Mouse (Mus musculus) lung, postnatal 10 days (tissue): ENCODE measurements around the gene Gm4792.

Experiments
- DNase-seq: peaks from one replicate; pipeline ENCODE4 v3.0.0; 2021

The Gm4792 gene

DNA sequence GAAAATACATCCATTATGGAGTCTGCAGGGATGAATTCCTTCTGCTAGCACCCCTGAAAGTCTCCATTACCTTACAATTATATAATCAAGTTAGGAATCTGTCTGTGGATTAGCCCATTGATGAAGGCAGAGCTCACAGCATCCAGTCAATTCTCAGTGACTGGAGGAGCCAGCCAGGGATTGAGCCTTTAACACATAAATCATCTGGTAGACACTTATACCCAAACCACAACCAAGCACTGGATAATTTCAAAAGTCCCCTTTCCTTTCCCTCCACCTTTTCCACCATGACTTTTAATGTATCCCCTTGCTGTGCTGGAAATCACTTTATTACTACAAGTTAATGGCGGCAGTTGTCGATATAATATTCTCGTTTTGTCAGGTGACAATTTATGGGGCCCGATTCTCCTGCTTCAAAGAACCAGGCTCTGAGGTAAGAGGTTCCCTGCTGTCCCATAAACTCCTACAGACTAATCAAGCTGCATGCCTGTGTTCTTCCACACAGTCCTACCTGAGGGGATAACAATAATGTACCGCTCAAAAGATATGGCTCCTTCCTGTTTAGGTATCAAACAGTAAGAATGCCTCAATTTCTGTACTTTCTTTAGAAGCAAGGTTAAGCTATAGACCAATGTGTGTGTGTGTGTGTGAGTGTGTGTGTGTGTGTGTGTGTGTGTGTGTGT is 2.4 kb downstream of the Gm4792 start:
- DNase-seq = no peak

DNA sequence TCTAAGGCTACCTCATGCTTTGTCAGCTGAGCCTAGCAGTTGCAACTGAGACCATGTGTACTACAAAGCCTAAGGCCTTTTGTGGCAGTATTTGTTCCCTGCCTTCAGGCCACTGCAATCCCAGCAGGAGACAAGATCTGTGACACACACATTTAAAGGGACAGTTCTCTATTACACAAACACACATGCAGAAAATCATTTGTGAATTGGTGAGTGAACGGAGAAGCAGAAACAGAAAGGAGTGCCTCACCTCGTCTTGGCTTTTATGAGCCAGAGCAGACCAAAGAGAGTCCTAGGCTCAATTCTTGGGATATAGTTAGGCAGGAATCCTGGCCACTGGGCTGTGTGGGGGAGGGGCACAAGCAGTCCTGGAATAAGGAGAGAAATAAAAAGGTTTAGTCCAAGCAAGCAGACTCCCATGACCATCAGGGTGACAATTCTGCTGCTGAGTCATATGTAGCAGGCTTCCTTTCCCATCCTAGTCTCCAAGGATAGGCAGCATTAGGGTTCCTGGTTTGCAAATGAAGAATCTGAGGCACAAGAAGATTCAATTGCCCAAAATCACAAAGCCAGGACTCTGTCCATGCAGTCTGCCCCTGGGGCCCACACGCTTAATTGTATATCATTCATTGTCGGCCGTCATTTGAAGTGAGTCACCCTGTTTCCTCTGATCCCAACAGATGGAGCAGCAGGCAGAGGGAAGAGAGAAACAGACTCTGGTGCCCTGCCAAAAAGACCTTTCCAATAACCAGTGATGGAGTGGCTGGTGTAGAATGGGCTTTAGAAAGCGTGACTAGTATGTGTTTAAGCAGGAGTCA is 3.4 kb downstream of the Gm4792 start:
- DNase-seq = no peak

DNA sequence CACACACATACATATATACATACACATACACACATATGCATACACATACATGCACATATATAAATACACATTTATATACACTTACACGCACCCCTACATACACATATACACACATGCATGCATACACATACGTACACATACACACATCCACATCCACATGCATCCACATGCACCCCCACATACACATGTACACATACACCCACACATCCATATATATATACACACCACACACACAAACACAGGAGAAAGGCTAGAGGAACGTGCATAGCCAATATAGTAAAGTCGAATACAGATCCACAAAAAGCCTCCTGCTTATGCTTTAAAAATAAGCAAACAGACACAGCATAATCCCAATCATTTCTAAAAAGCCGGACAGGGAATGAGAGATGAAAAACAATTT is 4.1 kb downstream of the Gm4792 start:
- no peak for DNase-seq

DNA sequence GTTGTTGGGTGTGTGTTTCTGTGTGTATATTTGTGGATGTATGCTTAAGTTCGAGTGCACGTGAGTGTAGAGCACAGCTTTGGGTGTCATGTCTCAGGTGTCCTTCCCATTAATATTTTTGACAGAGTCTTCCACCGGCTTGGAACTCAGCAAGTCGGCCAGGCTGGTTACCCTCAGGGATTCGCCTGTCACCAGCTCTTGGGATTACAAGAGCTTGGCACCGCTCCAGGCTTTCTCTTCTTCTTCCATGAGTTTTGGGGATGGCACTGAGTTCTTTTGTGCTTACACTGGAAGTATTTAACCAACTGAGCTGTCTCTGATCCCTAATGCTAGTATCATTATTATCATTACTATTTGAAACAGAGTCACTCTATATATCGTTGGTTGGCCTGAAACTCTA is 15.7 kb downstream of the Gm4792 start:
- DNase-seq = no peak

DNA sequence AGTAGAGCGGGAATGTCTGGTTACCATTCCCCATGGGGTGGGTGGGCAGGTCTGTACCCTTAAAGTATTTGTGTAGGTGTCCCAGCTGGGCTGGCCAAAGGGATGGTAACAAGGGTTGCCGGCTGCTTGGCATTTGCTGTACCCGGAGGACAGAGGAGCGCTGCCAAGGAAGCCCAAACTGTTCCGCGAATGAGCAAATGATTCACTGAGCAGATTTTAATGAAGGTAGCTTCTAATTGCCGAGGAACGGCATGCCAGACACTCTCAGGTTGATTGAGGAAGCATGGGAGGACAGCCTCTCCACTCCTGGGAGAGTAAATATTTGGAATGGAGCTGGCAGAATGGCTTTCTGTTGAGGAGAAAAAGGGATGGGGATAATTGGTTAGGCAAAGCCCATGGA is 16.3 kb downstream of the Gm4792 start:
- no peak for DNase-seq

DNA sequence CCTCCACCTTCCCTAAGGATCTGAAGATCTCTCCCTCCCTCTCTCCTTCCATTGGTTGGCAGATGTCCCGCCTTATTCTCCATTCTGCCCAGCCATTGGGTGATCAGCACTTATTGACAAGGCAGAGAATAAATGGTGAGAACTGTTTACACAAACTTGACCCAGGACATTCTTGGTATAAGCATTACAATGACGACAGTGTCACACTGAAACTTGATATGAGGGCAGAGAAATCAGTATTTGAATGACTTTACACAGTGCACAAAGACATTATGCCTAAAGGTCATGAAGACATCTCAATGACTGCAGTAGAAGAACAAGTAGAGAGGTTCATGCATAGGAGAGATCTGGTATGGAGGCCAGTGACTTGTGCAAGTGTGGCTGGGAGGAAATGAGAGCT is 22.0 kb downstream of the Gm4792 start:
- no peak for DNase-seq

DNA sequence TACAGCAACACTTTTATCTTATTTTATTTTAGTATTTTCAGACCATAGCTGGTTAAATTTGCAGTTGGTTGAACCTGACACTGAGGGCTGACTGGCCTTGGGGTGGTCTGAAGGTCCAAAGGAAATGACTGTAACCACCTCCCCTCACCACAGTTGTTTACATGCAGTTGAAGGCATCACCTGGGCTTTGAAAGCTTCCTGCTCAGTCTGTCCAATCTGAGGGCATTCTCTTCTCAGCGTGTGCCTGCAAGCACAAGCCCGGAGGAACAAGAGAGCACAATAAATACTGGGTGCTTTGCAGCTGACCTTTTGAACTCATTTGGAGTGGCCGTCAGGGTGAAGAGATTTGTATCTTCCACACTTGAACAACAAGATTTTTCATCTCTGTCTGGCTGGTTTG is 23.2 kb downstream of the Gm4792 start:
- no peak for DNase-seq

DNA sequence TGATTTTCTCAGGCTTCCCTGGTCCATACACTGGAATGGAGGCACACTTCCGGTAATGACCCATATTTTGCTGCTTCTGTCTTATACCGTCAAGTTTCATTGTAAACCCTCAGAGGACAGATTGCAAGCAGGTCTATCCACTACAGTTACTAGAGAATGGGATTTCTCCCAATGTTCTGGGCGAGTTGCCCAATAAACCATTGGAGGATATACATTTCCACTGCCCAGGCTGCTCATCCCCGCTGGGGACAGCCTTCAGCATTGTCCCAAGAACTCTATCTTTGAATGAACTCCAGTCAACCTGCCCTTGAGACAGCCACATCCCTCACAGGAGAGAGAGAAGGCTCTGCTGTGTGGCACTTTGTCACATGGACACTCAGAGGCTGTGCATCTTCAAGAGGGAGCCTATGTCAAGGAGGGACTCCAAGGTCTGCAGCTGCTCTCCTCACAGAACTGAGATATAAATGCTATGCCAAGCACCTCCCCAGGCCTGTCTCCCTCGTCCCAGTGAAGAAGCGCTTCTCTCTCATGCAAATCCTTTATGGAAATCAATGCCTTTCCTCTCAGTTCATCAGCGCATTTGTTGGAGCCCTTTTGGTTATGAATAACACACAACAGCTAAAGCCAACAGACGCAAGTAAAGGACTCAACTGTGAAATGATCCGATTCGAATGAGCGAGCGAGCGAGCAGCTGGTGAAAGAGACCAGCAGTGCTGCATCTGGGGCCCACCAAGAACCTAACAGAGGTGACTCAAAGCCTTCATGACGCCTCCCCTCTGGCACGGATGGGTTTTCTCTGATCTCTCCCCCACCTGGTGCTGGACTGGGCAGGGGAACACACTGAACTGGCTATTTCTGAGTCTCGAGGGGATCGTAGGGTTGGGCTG is 32.6 kb downstream of the Gm4792 start:
- DNase-seq = no peak

DNA sequence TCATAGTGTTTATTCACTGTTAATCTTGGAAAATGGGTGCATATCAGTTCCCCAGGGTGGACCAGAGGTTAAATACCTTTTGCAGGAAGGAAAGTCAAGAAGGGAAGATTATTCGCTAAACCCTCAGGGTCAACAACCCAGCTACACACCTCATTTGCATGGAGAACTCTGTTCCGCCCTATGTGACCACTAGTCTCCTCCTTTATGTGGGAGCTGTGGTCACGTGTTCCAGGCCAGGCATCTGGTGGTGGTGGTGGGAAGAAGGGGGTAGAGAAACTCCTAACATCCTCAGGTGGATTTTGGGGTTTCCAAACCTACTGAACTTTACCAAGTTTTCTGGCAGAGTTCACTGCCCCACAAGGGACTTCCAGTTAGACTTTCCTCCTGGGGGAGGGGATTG is 35.3 kb downstream of the Gm4792 start:
- DNase-seq = no peak

DNA sequence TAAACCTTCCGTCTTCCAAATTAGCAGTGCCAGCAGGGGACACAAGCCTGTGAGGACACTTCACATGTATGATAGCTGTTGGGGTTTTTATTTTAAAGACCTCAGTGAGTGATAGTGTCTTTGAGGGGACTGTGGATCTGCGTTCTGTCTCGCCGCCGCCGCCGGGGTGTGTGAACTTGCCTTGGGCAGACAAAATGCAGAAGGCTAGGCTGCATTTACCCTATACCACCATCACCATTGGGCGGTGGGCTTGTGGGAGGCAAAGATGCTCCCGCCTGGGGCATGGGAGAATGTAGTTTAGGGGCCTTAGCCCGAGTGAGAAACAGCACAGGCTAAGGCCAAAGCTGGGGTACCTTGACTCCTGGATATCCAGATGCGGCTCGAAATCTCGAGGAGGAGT is 35.9 kb downstream of the Gm4792 start:
- DNase-seq = no peak

DNA sequence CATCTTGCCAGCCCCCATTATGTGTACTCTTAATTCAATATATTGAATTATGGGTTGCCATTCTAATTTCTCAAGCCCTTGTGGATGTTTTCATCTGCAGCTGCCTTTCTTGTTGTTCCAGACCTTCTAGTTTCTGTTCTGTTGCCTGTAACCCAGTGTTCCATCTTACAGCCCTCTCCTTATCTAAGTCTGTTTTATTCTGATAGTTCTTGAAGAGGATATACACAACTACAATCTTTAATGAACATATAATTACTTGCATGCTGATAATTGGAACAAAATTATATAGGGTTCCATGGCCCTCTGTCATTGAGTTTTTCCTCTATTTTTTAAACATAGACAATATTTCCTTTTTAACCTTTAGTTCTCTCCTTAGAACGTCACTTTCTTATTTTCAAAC is 38.0 kb downstream of the Gm4792 start:
- no peak for DNase-seq

DNA sequence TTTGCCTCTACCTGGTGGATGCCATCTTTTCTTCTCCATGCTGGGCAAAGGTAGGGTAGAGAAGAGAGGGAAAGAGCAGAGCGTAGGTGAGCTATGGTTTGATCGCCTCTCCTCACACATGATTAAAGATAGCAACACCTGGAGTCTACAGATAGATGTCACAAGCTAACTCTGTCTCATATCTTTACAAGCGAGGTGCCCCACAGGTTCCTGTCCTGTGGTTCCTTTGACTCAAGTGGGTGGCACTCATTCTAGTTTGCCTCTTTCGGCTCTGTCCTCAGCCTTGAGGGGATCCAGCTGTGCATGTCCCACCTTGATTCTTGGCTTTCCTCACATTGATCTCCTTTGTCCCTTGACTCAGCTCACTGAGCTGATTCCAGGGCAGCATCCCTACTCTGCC is 42.0 kb downstream of the Gm4792 start:
- DNase-seq = no peak

DNA sequence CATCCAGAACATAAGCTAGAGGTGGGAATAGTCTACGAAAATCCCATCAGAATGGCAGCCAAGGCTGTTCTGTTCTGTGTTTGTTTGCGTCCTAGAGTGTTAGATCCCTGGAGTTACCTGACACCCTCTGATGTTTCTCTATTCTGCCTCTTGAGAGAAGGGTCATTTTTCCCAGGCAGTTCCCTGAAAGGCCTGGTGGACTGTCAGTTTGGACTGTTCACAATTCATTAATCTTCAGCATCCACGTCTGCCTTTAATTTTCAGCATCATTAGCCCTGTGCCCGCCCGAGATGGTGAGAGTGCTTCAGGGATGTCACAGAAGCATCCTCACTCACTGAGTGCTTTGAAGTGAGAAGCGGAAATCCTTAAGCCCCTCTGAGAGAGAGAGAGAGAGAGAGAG is 42.8 kb downstream of the Gm4792 start:
- DNase-seq = no peak

DNA sequence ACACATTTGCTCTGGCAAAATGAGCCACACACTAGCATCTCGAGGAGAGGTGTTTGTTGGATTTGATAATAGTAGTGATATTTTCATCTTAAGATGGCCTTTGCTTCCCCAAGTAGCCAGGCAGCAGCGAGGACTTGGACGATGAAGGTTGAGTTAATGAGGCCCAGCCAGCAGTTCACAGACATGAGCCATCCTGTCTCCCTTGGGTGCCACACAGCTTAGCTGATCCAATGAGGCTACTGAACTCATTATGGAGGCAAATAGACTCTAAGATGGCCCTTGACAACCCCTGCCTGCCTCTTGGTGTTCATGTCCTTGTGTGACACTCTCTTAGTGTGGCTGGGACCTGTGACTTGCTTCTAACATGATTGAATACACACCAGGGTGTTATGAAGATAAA is 43.7 kb downstream of the Gm4792 start:
- DNase-seq = no peak

DNA sequence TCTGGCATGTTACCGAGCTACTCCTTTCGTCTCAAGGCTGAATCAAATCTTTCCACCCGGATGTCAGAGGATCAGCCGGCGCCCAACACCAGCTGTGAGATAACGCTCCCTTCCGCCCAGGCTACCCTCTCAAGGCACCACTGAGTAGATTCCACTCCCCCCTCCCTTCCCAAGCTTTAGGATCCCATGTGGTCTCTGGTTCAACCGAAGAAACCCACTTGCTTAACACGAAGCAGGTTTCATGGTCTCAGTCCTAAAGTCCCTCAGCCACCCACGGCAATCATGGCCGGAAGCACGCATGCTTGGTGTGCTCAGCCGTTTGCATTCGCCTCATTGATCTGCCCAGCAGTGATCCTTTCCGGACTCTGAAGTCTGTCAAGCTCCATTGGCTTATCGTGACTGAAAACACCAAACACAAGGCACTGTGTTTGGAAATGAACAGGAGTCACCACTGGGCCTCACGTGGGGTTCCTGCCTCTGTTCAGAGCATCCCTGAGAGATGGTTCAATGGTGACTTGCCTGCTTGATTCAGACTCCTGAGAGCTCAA is 45.2 kb downstream of the Gm4792 start:
- DNase-seq = no peak

DNA sequence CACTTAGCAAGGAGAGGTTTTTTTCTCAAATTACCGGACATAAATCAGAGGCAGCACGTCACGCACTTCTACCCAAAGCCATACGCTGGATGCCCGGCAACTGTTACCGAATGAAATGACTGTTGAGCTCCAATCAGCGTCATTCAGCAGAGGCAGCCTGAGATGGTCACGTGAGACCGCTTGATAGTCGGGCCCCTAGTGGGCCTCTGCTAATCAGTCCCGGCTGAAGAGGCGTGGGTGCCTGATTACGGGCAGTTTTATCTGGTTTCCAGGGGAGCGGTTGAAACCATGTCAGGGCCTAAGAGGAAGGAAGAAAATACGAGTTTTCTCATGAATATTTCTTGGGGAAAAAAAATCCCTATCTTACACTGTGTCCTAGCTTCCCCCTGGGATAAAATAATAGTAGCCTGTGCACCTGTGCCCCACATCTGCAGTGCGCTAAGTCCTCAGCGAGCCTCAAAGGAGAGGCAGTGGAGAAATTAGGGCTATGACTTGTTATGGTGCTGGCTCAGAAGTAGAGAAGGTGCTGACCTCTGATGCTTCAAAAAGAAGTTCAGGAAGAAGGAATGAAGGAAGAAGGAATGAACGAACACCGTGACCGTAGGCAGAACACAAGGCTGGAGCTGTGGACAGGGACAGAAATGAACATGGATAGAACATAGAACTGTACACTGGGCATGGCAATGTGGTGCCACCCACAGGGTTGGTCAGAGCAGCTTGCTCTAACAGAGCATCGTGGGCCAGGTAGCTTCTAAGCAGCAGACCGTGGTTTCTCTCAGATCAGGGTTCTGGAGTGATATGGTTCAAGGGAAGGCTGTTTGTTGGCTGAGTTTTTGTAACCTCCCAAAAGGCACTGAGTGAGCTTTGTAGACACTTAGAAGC is 48.7 kb downstream of the Gm4792 start:
- no peak for DNase-seq

DNA sequence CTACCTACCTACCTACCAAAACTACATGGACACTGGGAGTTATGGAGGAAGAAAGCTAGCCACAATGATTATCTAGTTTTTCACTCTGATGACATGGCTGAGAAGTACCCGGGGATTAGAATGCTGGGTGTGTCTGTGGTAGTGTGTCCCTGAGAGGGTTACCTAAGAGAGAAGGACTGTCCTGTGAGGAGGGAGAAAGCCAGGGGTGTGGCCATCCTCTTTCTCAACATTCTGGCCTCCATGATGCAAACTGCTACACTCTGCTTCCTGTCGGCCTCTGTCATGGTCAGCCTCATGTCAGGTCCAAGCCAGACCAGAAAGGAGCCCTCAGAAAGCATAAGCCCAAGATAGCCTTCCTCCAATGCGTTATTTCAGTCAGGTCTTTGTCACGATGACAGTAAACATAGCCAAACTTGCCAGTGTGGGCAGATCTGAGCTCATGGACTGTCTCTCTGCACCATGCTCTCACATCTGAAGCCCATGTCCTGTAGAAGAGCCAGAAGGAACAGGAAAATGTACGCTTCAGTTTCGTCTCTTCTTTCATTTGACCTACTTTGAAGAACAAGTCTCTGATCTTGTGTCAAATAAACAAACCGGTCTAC is 50.7 kb downstream of the Gm4792 start:
- DNase-seq = no peak
